In genomic region chr4:83122668-83123005, GRCm38 (mm10) we compare ENCODE assay signal across 23 mouse cellular contexts.
DNase-seq lines count a peak whose midpoint lies in the region; ATAC-seq and TF ChIP-seq lines count a peak whose summit lies in the region.
"Had no signal": no experiment of that assay in that cellular context is flagged by ENCODE, and none has a peak within 500 bp of the region (broad histone marks: within the 10 kb centered on the region; RNA-seq: fewer than 3 reads in every experiment).

No protein-coding gene starts in this region.

- no peak overlapping the region for H3K4me2 ChIP-seq in embryonic facial prominence, embryonic 11.5 days (ENCODE audit: low read depth, low read length)
- no peak overlapping the region for H3K4me2 ChIP-seq in stomach, embryonic 14.5 days (replicated peaks; ENCODE audit: low read depth, low read length)
- no peak overlapping the region for H3K4me2 ChIP-seq in liver, postnatal 0 days (ENCODE audit: low read depth, low read length)
- H3K4me2 ChIP-seq: forebrain, embryonic 13.5 days; heart, embryonic 13.5 days; liver, embryonic 15.5 days had no signal

- TF ChIP-seq CTCF in embryonic fibroblast, embryonic 13.5 days (IDR thresholded peaks at IDR 0.05; ENCODE audit: borderline replicate concordance, insufficient read depth, low read length), result no peak
- no peak for TF ChIP-seq CTCF in liver, postnatal 0 days (IDR thresholded peaks at IDR 0.05; ENCODE audit: low read depth)

- intact Hi-C loops in heart, postnatal 14 days (cut with DNase I), result no loop called here

- no peak overlapping the region for H3K9ac ChIP-seq in embryonic facial prominence, embryonic 11.5 days (replicated peaks; ENCODE audit: low read length)
- no peak overlapping the region for H3K9ac ChIP-seq in stomach, embryonic 14.5 days (replicated peaks; ENCODE audit: low read depth, low read length)
- no peak overlapping the region for H3K9ac ChIP-seq in liver, postnatal 0 days (replicated peaks)
- H3K9ac ChIP-seq: forebrain, embryonic 13.5 days; heart, embryonic 13.5 days; liver, embryonic 15.5 days had no signal

- peak; percentile 31 for DNase-seq in heart, embryonic 10.5 days (ENCODE audit: low spot score)
- DNase-seq in heart, postnatal 14 days, result no peak
- peak; percentile 69 for DNase-seq in embryonic facial prominence, embryonic 11.5 days (ENCODE audit: low spot score)
- no peak for DNase-seq in kidney, postnatal 25 days
- DNase-seq in liver, postnatal 0 days, result no peak
- no peak for DNase-seq in frontal cortex, adult 2 months (ENCODE audit: extremely low spot score in 1 of 2, low spot score in 1 of 2)
- DNase-seq: adrenal gland, adult 8-10 months; cerebellum, adult 9-11 months; gastrocnemius, postnatal 25 days; heart, adult 2 months; kidney, adult 2 months; kidney, postnatal 4 days; right cerebral cortex, postnatal 25 days; spleen, adult 18-20 months had no signal

- no peak for ATAC-seq in embryonic facial prominence, embryonic 11.5 days (replicated peaks; ENCODE audit: insufficient number of reproducible peaks, low FRiP score, low TSS enrichment, low read depth)
- ATAC-seq in stomach, embryonic 14.5 days (ENCODE audit: insufficient number of reproducible peaks, insufficient read depth, low FRiP score, low read depth), result no peak
- ATAC-seq in liver, postnatal 0 days, result no peak
- ATAC-seq: forebrain, embryonic 13.5 days; hindbrain, embryonic 16.5 days; midbrain, embryonic 16.5 days had no signal

- H3K4me1 ChIP-seq in heart, embryonic 10.5 days, result 0 out of 2 replicates have a peak, but pooled peaks cover 3% of the 10 kb centered on the region
- no peaks in the 10 kb centered on the region for H3K4me1 ChIP-seq in embryonic facial prominence, embryonic 11.5 days (ENCODE audit: control insufficient read depth, insufficient read depth, low read length)
- peaks cover 2% of the 10 kb centered on the region; the same call in 1 of the 2 replicates for H3K4me1 ChIP-seq in embryonic fibroblast, embryonic 13.5 days (ENCODE audit: control insufficient read depth, insufficient read depth, low read length)
- H3K4me1 ChIP-seq in stomach, embryonic 14.5 days (ENCODE audit: control insufficient read depth, insufficient read depth, low read length), result no peaks in the 10 kb centered on the region
- no peaks in the 10 kb centered on the region for H3K4me1 ChIP-seq in liver, postnatal 0 days (ENCODE audit: insufficient read depth)
- H3K4me1 ChIP-seq: forebrain, embryonic 13.5 days; heart, embryonic 13.5 days; liver, embryonic 15.5 days; midbrain, embryonic 10.5 days had no signal

- H3K27ac ChIP-seq in heart, embryonic 10.5 days, result no peak overlapping the region
- H3K27ac ChIP-seq in embryonic facial prominence, embryonic 11.5 days (replicated peaks; ENCODE audit: low read depth, low read length), result no peak overlapping the region
- H3K27ac ChIP-seq in embryonic fibroblast, embryonic 13.5 days (ENCODE audit: insufficient read depth, low read length), result peak overlapping the region; percentile 47; the same call in 1 of the 2 replicates
- H3K27ac ChIP-seq in stomach, embryonic 14.5 days (ENCODE audit: low read length), result peak overlapping the region; percentile 27; the same call in 1 of the 2 replicates
- no peak overlapping the region for H3K27ac ChIP-seq in liver, postnatal 0 days (ENCODE audit: low read depth)
- H3K27ac ChIP-seq: forebrain, embryonic 13.5 days; heart, adult 2 months; heart, embryonic 13.5 days; liver, embryonic 15.5 days; midbrain, embryonic 10.5 days had no signal

- H3K4me3 ChIP-seq in heart, embryonic 10.5 days, result no peak overlapping the region
- no peak overlapping the region for H3K4me3 ChIP-seq in embryonic facial prominence, embryonic 11.5 days (ENCODE audit: low read depth, low read length)
- H3K4me3 ChIP-seq in embryonic fibroblast, embryonic 13.5 days (ENCODE audit: insufficient read depth, low read length), result no peak overlapping the region
- no peak overlapping the region for H3K4me3 ChIP-seq in stomach, embryonic 14.5 days (ENCODE audit: low read depth, low read length)
- no peak overlapping the region for H3K4me3 ChIP-seq in liver, postnatal 0 days (ENCODE audit: low read depth, low read length)
- H3K4me3 ChIP-seq: forebrain, embryonic 13.5 days; heart, adult 2 months; heart, embryonic 13.5 days; liver, embryonic 15.5 days; midbrain, embryonic 10.5 days had no signal

- TF ChIP-seq EP300 in liver, postnatal 0 days (IDR thresholded peaks at IDR 0.05; ENCODE audit: low read depth), result no peak

- H3K9me3 ChIP-seq in heart, embryonic 10.5 days, result no peaks in the 10 kb centered on the region
- no peaks in the 10 kb centered on the region for H3K9me3 ChIP-seq in embryonic facial prominence, embryonic 11.5 days (replicated peaks; ENCODE audit: control insufficient read depth, low read length)
- H3K9me3 ChIP-seq in stomach, embryonic 14.5 days (ENCODE audit: control insufficient read depth, low read depth, low read length), result no peaks in the 10 kb centered on the region
- H3K9me3 ChIP-seq in liver, postnatal 0 days (ENCODE audit: low read length), result no peaks in the 10 kb centered on the region
- H3K9me3 ChIP-seq: forebrain, embryonic 13.5 days; heart, embryonic 13.5 days; liver, embryonic 15.5 days; midbrain, embryonic 10.5 days had no signal

- no peak for TF ChIP-seq POLR2A in embryonic fibroblast, embryonic 13.5 days (IDR thresholded peaks at IDR 0.05; ENCODE audit: low read depth, low read length)

- no peaks in the 10 kb centered on the region for H3K27me3 ChIP-seq in heart, embryonic 10.5 days (ENCODE audit: insufficient read depth, poor library complexity, severe bottlenecking)
- H3K27me3 ChIP-seq in embryonic facial prominence, embryonic 11.5 days (ENCODE audit: control insufficient read depth, insufficient read depth, low read length), result no peaks in the 10 kb centered on the region
- no peaks in the 10 kb centered on the region for H3K27me3 ChIP-seq in stomach, embryonic 14.5 days (ENCODE audit: control insufficient read depth, insufficient read depth, low read length)
- H3K27me3 ChIP-seq in liver, postnatal 0 days (ENCODE audit: insufficient read depth, low read length), result no peaks in the 10 kb centered on the region
- H3K27me3 ChIP-seq: forebrain, embryonic 13.5 days; heart, embryonic 13.5 days; liver, embryonic 15.5 days had no signal

- WGBS in heart, embryonic 10.5 days, result 82% methylated on average over 8 of the region's 8 CpGs
- 61% methylated on average over 8 of the region's 8 CpGs for WGBS in embryonic facial prominence, embryonic 11.5 days
- WGBS in stomach, embryonic 14.5 days, result 64% methylated on average over 8 of the region's 8 CpGs
- 67% methylated on average over 8 of the region's 8 CpGs for WGBS in liver, postnatal 0 days (ENCODE audit: insufficient replicate concordance)

- no peaks in the 10 kb centered on the region for H3K36me3 ChIP-seq in heart, embryonic 10.5 days
- H3K36me3 ChIP-seq in embryonic facial prominence, embryonic 11.5 days (replicated peaks; ENCODE audit: control insufficient read depth, insufficient read depth, low read depth, low read length), result no peaks in the 10 kb centered on the region
- H3K36me3 ChIP-seq in stomach, embryonic 14.5 days (ENCODE audit: control insufficient read depth, insufficient read depth, low read length), result no peaks in the 10 kb centered on the region
- H3K36me3 ChIP-seq in liver, postnatal 0 days (replicated peaks; ENCODE audit: insufficient read depth, low read length), result no peaks in the 10 kb centered on the region
- H3K36me3 ChIP-seq: G1E; heart, embryonic 13.5 days; liver, embryonic 15.5 days; midbrain, embryonic 10.5 days had no signal

Comparison
In these comparisons a context has a peak if more than half of its experiments do, and no peak if none do; other contexts are left out.
1. DNase-seq: peak in heart, embryonic 10.5 days (single experiment) and embryonic facial prominence, embryonic 11.5 days (single experiment); none in heart, postnatal 14 days (0 of 2), kidney, postnatal 25 days (0 of 2), liver, postnatal 0 days (single experiment) and frontal cortex, adult 2 months (0 of 2).
2. H3K27ac ChIP-seq: peak in embryonic fibroblast, embryonic 13.5 days (single experiment) and stomach, embryonic 14.5 days (single experiment); none in heart, embryonic 10.5 days (single experiment), embryonic facial prominence, embryonic 11.5 days (single experiment) and liver, postnatal 0 days (single experiment).